Mouse (Mus musculus): Measurements from ENCODE around the gene Sp2. TPM values are rescaled to one million over a fixed set of nuclear protein-coding genes. Genes with fewer than 3 reads are reported as not detected.

The Sp2 gene
- polyA plus RNA-seq, 1 experiment from 2014 or later: 18.6 TPM

DNA sequence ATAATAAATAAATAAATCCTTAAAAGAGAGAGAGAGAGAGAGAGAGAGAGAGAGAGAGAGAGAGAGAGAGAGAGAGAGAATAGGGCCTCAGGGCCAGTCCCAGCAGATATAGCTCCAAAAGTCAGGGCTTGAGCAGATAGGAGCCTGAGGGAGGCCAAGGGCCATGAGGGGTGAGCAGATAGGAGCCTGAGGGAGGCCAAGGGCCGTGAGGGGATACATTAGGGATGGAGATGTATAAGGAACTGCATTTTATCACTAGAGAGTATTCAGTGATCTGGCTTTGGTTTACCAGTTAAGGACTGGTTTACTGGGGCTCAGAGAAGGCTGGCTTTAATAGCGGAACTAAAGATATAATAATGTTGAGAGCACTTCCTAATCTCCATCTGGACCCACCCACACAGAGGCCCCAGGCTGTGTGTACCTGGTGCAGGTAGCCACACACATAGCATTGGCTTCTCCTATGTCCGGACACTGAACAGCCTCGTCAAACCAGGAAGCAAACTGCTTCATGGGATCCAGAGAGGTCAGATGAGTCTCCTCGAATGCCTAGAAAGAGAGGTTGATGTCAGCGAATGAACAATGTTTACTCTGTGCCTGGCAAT, 40.7 kb downstream of the Sp2 start:
- no peak for ATAC-seq (ENCODE audit: low FRiP score, low read depth)
- peaks cover 34% of the 10 kb centered on the region for H3K4me1 ChIP-seq (replicated peaks)
- no peaks in the 10 kb centered on the region for H3K27me3 ChIP-seq
- no peaks in the 10 kb centered on the region for H3K9me3 ChIP-seq
- H3K27ac ChIP-seq (replicated peaks): no peak overlapping the region
- no peak overlapping the region for H3K4me2 ChIP-seq
- H3K4me3 ChIP-seq: no peak overlapping the region
- 81% methylated on average over 6 of the region's 6 CpGs for WGBS
- H3K9ac ChIP-seq: no peak overlapping the region
- no peaks in the 10 kb centered on the region for H3K36me3 ChIP-seq

DNA sequence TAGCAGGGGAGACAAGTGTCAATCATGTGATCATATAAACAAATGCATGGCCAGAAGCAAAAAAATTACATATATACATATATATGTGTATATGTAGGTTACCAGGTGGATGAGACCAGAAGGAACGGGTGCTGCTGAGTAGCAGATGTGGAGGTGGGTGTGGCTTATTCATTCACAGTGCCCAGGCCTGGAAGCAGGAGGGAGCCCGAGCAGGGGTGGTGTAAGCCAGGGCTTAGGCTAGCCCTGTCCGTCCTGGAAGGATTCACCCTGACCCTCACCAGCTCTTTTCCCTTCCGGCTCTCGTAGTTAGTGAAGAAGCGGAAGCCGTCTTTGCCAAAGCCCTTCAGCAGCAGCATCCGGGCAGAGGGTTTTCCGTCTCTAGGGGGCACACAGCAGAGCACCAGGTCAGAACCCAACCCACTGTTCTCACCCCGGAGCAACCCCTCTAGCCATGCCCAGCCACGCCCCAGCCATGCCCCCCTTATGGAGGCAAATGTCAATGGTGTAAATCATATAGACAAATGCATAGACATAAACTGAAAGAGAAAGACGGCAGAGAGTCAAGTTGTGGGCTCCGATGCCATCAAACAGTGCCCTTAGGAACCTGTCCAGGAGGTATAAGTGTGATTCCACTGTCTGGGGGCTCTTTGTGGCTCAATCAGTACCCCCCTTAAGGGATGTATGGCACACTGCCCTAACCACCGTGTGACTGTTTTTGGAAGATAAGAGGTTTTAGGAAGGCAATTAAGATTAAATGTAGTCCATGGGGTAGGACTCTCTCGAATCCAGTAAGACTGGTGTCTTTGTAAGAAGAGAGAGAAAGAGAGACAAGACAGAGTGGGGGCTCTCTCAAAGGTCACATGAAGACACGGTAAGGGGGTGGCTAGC, 41.9 kb downstream of the Sp2 start:
- H3K27ac ChIP-seq (replicated peaks): no peak overlapping the region
- no peak for ATAC-seq (ENCODE audit: low FRiP score, low read depth)
- H3K4me2 ChIP-seq: no peak overlapping the region
- no peaks in the 10 kb centered on the region for H3K9me3 ChIP-seq
- no peak overlapping the region for H3K4me3 ChIP-seq
- no peak overlapping the region for H3K9ac ChIP-seq
- peaks cover 26% of the 10 kb centered on the region for H3K4me1 ChIP-seq (replicated peaks)
- WGBS: 79% methylated on average over 16 of the region's 16 CpGs
- no peaks in the 10 kb centered on the region for H3K27me3 ChIP-seq
- H3K36me3 ChIP-seq: no peaks in the 10 kb centered on the region

DNA sequence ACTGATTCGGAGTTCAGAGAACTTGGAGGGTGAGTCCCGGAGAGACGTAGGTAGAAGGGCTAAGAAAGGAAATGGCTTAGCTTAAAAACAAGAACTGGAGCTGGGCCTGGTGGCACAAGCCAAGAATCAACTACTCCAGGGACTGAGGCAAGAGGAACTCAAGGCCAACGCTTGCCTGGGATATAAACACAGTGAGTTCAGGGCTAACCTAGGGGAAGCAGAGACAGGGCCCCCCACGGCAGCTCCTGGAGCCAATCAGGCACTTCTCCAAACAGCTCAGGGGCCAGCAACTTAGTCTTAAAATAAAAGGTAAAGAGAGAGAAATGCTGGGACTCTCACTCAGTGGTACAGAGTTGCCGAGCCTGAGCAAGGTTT, 44.3 kb downstream of the Sp2 start:
- 89% methylated on average over 6 of the region's 6 CpGs for WGBS
- H3K9ac ChIP-seq: no peak overlapping the region
- no peaks in the 10 kb centered on the region for H3K36me3 ChIP-seq
- no peak for ATAC-seq (ENCODE audit: low FRiP score, low read depth)
- H3K4me1 ChIP-seq (replicated peaks): peaks cover 6% of the 10 kb centered on the region
- H3K27ac ChIP-seq (replicated peaks): no peak overlapping the region
- no peak overlapping the region for H3K4me3 ChIP-seq
- no peak overlapping the region for H3K4me2 ChIP-seq
- H3K9me3 ChIP-seq: no peaks in the 10 kb centered on the region
- no peaks in the 10 kb centered on the region for H3K27me3 ChIP-seq

DNA sequence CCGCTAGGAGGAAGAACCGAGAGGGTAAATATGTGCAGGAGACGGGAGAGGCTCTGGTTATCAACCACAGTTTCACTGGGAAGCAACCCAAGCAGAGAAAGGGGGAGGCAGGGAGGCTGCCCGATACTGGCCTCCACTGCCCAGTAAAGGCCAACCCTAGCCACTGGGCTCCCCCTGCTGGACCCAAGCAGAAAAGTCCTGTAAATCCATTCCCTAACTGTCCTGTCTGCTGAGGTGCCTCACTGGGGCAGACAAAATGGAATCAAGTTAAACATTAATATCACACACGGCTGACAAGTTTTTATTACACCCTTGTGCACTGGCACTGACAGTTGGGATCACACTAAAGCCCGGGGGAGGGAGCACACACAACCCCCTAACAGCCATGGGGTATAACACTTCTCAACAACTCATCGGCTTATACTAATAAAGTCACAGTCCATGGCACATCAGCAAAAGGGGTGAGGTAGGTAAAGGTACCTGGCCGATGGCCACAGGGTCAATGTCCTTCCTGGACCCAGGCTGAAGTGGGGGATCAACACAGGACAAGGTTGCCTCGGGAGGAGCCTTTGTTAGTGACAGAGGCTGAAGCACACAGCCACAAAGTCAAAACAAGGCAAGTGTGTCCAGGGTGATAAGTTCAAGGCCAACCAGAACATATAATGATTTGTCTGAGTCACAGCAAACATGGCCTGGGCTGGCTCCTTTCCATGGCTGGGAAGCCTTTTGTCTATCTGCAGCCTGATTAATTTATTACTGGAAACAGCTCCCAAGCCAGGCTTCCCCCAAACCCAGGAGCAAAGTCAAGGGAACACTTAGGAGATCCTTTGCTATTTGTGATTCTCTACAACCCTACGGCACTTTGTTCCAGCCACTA, 45.0 kb downstream of the Sp2 start:
- Histone ChIP-seq H3K9me3 (no peaks in the 10 kb centered on the region), H3K4me3 (no peak overlapping the region), H3K9ac (no peak overlapping the region), H3K36me3 (no peaks in the 10 kb centered on the region), H3K4me2 (no peak overlapping the region), H3K27ac (replicated peaks) (no peak overlapping the region), H3K4me1 (replicated peaks) (0 out of 2 replicates have a peak, but pooled peaks cover under 1% of the 10 kb centered on the region), H3K27me3 (no peaks in the 10 kb centered on the region)
- WGBS: 56% methylated on average over 10 of the region's 10 CpGs
- no peak for ATAC-seq (ENCODE audit: low FRiP score, low read depth)

DNA sequence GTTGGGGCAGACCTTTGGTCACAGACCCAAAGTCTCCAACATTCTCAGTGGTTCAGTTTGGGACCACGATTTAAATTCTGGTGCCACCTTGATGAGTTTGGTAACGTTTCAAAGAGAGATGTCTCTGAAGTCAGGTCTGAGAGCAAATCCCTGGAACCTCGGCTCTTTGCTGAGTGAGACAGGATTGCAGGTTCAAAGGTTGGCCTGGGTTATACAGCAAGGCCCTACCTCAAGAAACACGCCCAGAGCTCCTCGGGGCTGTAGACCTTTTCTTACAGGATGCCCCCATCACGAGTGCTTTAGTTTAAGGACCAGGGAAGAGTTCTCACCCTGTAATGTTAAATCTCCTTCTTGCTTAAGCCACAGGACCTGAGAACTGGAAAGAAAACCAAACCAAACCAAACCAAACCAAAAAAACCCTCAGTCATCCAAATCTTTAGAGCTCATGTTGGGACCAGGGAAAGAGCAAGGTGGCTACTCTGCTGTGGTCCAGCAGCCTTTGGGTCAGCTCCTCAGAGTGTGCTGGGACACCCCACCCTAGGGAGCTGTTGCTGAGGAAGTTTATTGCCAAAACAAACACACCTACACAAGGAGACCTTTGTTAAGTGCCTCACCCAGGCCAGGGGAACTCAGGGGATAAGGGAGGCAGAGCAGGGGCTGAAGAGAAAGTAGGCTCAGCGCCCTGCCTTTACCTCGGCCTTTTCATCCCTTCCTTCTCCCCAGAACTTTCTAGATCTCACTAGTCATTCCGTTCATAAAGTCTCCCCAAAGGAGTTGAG, 46.7 kb downstream of the Sp2 start:
- H3K4me1 ChIP-seq (replicated peaks): no peaks in the 10 kb centered on the region
- no peak for ATAC-seq (ENCODE audit: low FRiP score, low read depth)
- no peaks in the 10 kb centered on the region for H3K9me3 ChIP-seq
- no peak overlapping the region for H3K9ac ChIP-seq
- no peak overlapping the region for H3K4me2 ChIP-seq
- no peaks in the 10 kb centered on the region for H3K36me3 ChIP-seq
- no peak overlapping the region for H3K4me3 ChIP-seq
- WGBS: 88% methylated on average over 9 of the region's 9 CpGs
- H3K27me3 ChIP-seq: no peaks in the 10 kb centered on the region
- no peak overlapping the region for H3K27ac ChIP-seq (replicated peaks)

DNA sequence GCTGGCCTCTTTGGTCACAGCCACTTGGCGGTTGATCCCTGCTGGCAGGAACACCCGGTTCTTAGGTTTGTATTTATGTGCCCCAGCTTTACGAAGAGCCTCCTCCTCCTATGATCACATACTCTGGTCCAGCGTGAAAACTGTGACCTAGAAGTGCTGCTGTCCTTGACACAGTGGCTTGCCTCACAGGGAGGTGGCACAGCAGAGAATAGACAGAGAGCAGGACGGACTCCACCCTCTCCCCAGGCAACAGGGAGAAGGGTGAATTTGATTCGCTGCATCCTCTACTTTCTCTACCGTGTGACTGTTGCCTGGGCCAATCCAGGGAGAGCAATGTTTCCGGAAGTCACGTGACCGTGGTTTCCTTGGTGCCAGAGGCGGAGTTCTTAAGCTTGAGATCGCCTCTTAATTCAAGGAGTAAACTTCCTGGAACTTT, 47.8 kb downstream of the Sp2 start:
- Histone ChIP-seq H3K4me2 (peak overlapping the region; percentile 30), H3K9ac (no peak overlapping the region), H3K27ac (replicated peaks) (no peak overlapping the region), H3K4me3 (no peak overlapping the region), H3K27me3 (no peaks in the 10 kb centered on the region), H3K4me1 (replicated peaks) (no peaks in the 10 kb centered on the region), H3K9me3 (no peaks in the 10 kb centered on the region), H3K36me3 (no peaks in the 10 kb centered on the region)
- ATAC-seq (ENCODE audit: low FRiP score, low read depth): peak; percentile 81; the same call in 1 of the 2 replicates
- 18% methylated on average over 12 of the region's 12 CpGs for whole genome bisulfite sequencing

DNA sequence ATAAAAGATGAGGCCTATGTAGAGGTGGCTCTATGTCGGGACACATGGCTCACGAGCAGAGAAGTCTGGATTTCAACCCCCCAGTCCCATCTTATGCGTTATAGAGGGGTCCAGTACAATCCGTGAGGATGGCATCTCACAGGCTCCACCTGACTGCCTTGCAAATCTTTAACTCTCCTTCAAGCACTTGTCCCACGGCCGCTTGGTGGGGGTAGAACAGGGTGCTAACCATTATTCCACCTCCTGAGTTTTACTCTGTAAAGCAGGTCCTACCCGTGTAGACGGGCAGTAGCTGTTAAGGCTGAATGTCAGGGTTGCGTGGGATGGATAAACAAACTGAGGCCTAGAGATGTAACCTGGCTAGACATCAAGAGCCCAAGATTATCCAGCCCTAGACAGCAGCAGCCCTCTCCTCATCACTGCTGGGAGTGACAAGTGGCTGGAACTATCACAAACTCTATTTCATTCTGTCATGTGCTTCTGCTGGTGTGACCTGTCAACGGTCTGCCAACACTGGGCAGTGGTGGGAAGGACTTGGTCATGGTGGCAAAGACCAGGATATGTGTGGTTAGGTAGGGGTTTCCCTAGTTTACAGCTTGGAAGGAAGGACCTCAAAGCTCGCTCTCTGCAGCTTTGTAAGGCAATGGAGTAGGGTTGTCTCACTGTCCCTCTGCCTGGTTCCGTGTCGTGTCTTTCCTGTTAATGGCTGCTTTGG, 49.0 kb downstream of the Sp2 start:
- Histone ChIP-seq H3K4me2 (no peak overlapping the region), H3K27me3 (peaks cover 9% of the 10 kb centered on the region; the same call in 1 of the 2 replicates), H3K9ac (no peak overlapping the region), H3K9me3 (no peaks in the 10 kb centered on the region), H3K4me1 (replicated peaks) (no peaks in the 10 kb centered on the region), H3K36me3 (no peaks in the 10 kb centered on the region), H3K4me3 (no peak overlapping the region), H3K27ac (replicated peaks) (no peak overlapping the region)
- ATAC-seq (ENCODE audit: low FRiP score, low read depth): no peak
- 92% methylated on average over 13 of the region's 13 CpGs for WGBS

DNA sequence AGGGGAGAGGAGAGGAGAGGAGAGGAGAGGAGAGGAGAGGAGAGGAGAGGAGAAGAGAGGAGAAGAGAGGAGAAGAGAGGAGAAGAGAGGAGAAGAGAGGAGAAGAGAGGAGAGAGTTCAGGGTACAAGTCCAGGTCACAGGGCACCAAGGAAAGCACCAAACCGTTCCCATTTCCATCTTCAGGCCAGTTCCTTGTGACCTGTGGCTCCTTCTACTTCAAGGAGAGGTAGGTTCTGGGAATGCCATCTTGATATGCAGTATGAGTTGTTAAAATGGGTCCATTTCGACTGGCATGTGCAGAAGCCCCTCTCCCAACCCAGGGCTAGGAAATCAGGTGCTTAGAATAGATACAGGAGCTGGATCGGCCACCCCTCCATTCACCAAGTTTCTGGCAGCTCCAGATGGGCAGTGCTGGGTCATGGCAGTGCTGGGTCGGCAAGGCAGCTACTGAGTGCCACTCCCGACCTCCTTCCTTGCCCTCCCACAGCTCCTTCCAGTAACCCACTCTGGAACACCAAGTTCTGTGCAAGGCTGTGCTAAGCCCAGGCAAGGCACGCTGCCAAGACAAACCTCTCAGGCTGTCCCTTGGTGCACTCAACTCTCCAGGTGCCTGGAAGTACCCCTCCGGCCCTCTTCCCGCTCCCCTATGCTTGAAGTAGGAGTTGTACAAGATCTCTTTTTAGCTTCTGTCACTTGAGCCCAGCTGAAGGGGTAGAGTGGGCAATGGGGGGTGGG, 51.3 kb downstream of the Sp2 start:
- H3K4me3 ChIP-seq: no peak overlapping the region
- H3K36me3 ChIP-seq: no peaks in the 10 kb centered on the region
- no peak overlapping the region for H3K4me2 ChIP-seq
- no peak overlapping the region for H3K27ac ChIP-seq (replicated peaks)
- no peaks in the 10 kb centered on the region for H3K9me3 ChIP-seq
- peaks cover 13% of the 10 kb centered on the region; the same call in 1 of the 2 replicates for H3K27me3 ChIP-seq
- WGBS: 64% methylated on average over 8 of the region's 8 CpGs
- ATAC-seq (ENCODE audit: low FRiP score, low read depth): no peak
- H3K9ac ChIP-seq: no peak overlapping the region
- H3K4me1 ChIP-seq (replicated peaks): no peaks in the 10 kb centered on the region

DNA sequence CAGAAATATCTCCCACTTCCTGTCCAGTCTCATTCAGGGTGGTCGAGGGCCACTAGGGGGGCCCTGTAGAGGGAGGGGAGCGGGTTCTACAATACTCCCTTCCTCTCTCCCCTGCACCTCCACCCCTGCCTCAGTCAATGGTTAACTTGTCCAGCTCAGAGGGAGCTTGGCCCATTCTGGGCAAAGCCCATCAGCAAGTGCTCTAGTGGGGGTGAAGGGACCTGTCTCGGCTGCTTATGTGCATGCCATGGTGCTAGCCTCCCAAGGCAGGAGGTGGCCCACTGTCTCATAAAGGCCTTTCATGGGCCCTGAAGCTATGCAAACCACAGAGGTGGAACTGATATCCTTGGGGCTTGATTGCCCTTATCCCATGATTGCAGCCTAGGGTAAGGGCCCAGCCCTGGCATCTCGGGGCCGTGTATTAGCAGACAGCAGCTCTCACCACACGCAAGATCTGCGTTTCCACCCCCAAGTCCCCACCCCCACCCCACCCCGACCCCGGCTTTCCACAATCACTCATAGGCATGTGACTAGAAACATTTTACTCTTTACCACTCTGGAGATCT, 52.9 kb downstream of the Sp2 start:
- Histone ChIP-seq H3K36me3 (no peaks in the 10 kb centered on the region), H3K4me1 (replicated peaks) (no peaks in the 10 kb centered on the region), H3K4me2 (no peak overlapping the region), H3K27me3 (peaks cover 13% of the 10 kb centered on the region; the same call in 1 of the 2 replicates), H3K9me3 (no peaks in the 10 kb centered on the region), H3K27ac (replicated peaks) (no peak overlapping the region), H3K4me3 (no peak overlapping the region), H3K9ac (no peak overlapping the region)
- WGBS: 65% methylated on average over 9 of the region's 9 CpGs
- ATAC-seq (ENCODE audit: low FRiP score, low read depth): no peak

DNA sequence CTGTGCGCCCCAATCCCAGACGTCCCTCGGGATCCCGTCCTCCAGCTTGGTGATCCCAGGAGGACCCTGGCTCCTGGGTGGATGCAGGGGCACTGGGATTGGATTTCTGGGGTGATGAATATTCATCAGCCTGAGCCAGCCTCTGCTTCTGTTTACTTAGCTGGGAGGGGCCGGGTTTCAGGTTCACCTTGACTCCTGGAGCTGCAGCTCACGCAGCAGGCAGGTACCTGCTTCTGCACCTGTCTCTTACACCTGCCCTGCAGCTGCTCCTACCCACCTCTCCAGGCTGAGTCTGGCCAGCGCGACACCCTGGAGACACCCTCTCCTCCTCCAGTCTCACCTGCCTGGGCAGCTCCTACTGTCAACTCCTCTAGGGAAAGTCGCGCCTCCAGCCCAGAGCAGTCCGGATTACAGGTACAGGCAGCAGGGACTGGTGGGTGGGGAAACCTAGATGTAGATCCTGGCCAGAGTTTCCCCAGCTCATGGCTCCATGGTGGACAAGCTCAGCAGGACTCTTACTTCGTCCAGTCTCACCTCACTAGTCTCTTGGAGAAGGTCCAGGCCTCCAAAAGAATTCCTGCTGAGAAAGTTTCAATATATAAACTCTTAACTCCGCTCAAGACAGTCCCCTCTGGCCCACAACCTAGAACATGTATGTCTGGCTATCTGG, 53.5 kb downstream of the Sp2 start:
- H3K4me1 ChIP-seq (replicated peaks): no peaks in the 10 kb centered on the region
- no peaks in the 10 kb centered on the region for H3K36me3 ChIP-seq
- no peaks in the 10 kb centered on the region for H3K9me3 ChIP-seq
- ATAC-seq (ENCODE audit: low FRiP score, low read depth): no peak
- H3K9ac ChIP-seq: no peak overlapping the region
- H3K4me3 ChIP-seq: no peak overlapping the region
- WGBS: 23% methylated on average over 13 of the region's 13 CpGs
- H3K27me3 ChIP-seq: peaks cover 13% of the 10 kb centered on the region; the same call in 1 of the 2 replicates
- H3K27ac ChIP-seq (replicated peaks): no peak overlapping the region
- no peak overlapping the region for H3K4me2 ChIP-seq

Data from hindbrain, embryonic 15.5 days (tissue).